Mouse (Mus musculus) MEL (cell line): ENCODE measurements at regions not wholly inside any gene's neighbourhood (a gene's known extent, or its start where the extent isn't known, plus 50 kb on each side); places are given as distances from the start of the nearest gene placed in this dataset.
A peak's percentile ranks its signal among the peaks of the same experiment; 100 is the strongest.

Experiments used
- DNase-seq: peaks from one replicate; pipeline ENCODE4 v3.0.0; 2011; ENCODE audit warnings: low read depth, low spot score
- H3K27ac ChIP-seq: 2 replicates; pipeline ENCODE4 v1.5.1; 2012; ENCODE audit warnings: low read depth, mild to moderate bottlenecking, control low read depth, low read length, moderate library complexity; ENCODE audit not compliant: control insufficient read depth
- H3K27me3 ChIP-seq, 2 experiments: fragments of 150-350 bp in 1 of 2; sonication (generic) in 1 of 2; 2 replicates each; pipeline ENCODE4 v1.6.1; 2012; ENCODE audit warnings: low read length in 2 of 2, mild to moderate bottlenecking in 2 of 2, improper control_type of control experiment in 1 of 2, moderate library complexity in 1 of 2; ENCODE audit not compliant: insufficient read depth in 2 of 2, control insufficient read depth in 1 of 2
- H3K36me3 ChIP-seq, 2 experiments: 2 replicates each; pipeline ENCODE4 v1.6.1; 2012 to 2014; ENCODE audit warnings: low read length in 2 of 2, improper control_type of control experiment in 1 of 2, inconsistent platforms in 1 of 2, mild to moderate bottlenecking in 1 of 2; ENCODE audit not compliant: insufficient read depth in 2 of 2, control insufficient read depth in 1 of 2
- H3K4me1 ChIP-seq, 2 experiments: fragments of 150-350 bp in 1 of 2; sonication (generic) in 1 of 2; 2 replicates each; pipeline ENCODE4 v1.6.1; 2012; ENCODE audit warnings: low read length in 2 of 2, improper control_type of control experiment in 1 of 2, mild to moderate bottlenecking in 1 of 2; ENCODE audit not compliant: insufficient read depth in 2 of 2, control insufficient read depth in 1 of 2
- H3K4me3 ChIP-seq, 2 experiments: fragments of 150-350 bp in 1 of 2; sonication (generic) in 1 of 2; 2 replicates each; pipeline ENCODE4 v1.5.1; 2012; ENCODE audit warnings: low read depth in 2 of 2, low read length in 2 of 2, mild to moderate bottlenecking in 2 of 2, moderate library complexity in 2 of 2, control low read depth in 1 of 2, improper control_type of control experiment in 1 of 2; ENCODE audit not compliant: control insufficient read depth in 1 of 2, insufficient read depth in 1 of 2
- H3K79me2 ChIP-seq: 2 replicates; pipeline ENCODE4 v1.6.1; 2012; ENCODE audit warnings: mild to moderate bottlenecking, low read length, moderate library complexity; ENCODE audit not compliant: control insufficient read depth, poor library complexity, insufficient read depth
- H3K9ac ChIP-seq: 2 replicates; pipeline ENCODE4 v1.6.1; 2012; ENCODE audit warnings: low read depth, mild to moderate bottlenecking, control low read depth, low read length, moderate library complexity; ENCODE audit not compliant: control insufficient read depth, poor library complexity, severe bottlenecking
- H3K9me3 ChIP-seq: fragments of 150-350 bp; sonication (generic); replicated peaks from 2 replicates; pipeline ENCODE4 v1.6.1; 2012; ENCODE audit warnings: mild to moderate bottlenecking, low read length, improper control_type of control experiment, moderate library complexity; ENCODE audit not compliant: insufficient read depth
- BHLHE40 ChIP-seq: IDR thresholded peaks from 2 replicates; pipeline ENCODE4 v1.6.1; 2012; ENCODE audit warnings: low read depth, mild to moderate bottlenecking, inconsistent platforms, low read length, improper control_type of control experiment, borderline replicate concordance
- CTCF ChIP-seq, 3 experiments: IDR thresholded peaks in 2 of 3; conservative IDR thresholded peaks in 1 of 3; 2 replicates each; pipeline ENCODE4 v1.5.1; 2011 to 2012; ENCODE audit warnings: low read length in 3 of 3, low read depth in 2 of 3, mild to moderate bottlenecking in 2 of 3, improper control_type of control experiment in 1 of 3, inconsistent platforms in 1 of 3, mixed read lengths in 1 of 3, moderate library complexity in 1 of 3; ENCODE audit not compliant: control insufficient read depth in 1 of 3, insufficient read depth in 1 of 3, poor library complexity in 1 of 3, severe bottlenecking in 1 of 3
- E2F4 ChIP-seq: IDR thresholded peaks from 2 replicates; pipeline ENCODE4 v1.6.1; 2011; ENCODE audit warnings: low read depth, low read length, improper control_type of control experiment, borderline replicate concordance
- ELF1 ChIP-seq: IDR thresholded peaks from 2 replicates; pipeline ENCODE4 v1.6.1; 2014; ENCODE audit warnings: low read depth, mild to moderate bottlenecking, inconsistent platforms, low read length, improper control_type of control experiment, moderate library complexity
- EP300 ChIP-seq, 2 experiments: IDR thresholded peaks; 2 replicates each; pipeline ENCODE4 v1.6.1; 2011; ENCODE audit warnings: improper control_type of control experiment in 2 of 2, low read length in 2 of 2, low read depth in 1 of 2, mild to moderate bottlenecking in 1 of 2
- ETS1 ChIP-seq: IDR thresholded peaks from 2 replicates; pipeline ENCODE4 v1.6.1; 2012; ENCODE audit warnings: low read depth, mild to moderate bottlenecking, inconsistent platforms, low read length, improper control_type of control experiment, moderate library complexity
- GATA1 ChIP-seq: IDR thresholded peaks from 2 replicates; pipeline ENCODE4 v1.6.1; 2011; ENCODE audit warnings: low read depth, low read length, improper control_type of control experiment
- JUND ChIP-seq: IDR thresholded peaks from 2 replicates; pipeline ENCODE4 v1.6.1; 2011; ENCODE audit warnings: low read depth, mild to moderate bottlenecking, improper control_type of control experiment, low read length
- MAFK ChIP-seq: IDR thresholded peaks from 2 replicates; pipeline ENCODE4 v1.6.1; 2011; ENCODE audit warnings: low read depth, mild to moderate bottlenecking, low read length, improper control_type of control experiment, borderline replicate concordance
- MEF2A ChIP-seq: IDR thresholded peaks from 2 replicates; pipeline ENCODE4 v1.6.1; 2014; ENCODE audit warnings: low read depth, mild to moderate bottlenecking, inconsistent platforms, low read length, improper control_type of control experiment; ENCODE audit not compliant: poor library complexity, insufficient replicate concordance, severe bottlenecking; ENCODE audit errors: extremely low read depth
- MYB ChIP-seq: IDR thresholded peaks from 2 replicates; pipeline ENCODE4 v1.6.1; 2011; ENCODE audit warnings: mild to moderate bottlenecking, low read depth, low read length, improper control_type of control experiment
- POLR2A ChIP-seq, 2 experiments: IDR thresholded peaks; 2 replicates each; pipeline ENCODE4 v1.6.1; 2011 to 2012; ENCODE audit warnings: low read length in 2 of 2, mild to moderate bottlenecking in 2 of 2, control low read depth in 1 of 2, improper control_type of control experiment in 1 of 2, low read depth in 1 of 2, moderate library complexity in 1 of 2; ENCODE audit not compliant: control insufficient read depth in 1 of 2, insufficient read depth in 1 of 2, poor library complexity in 1 of 2
- POLR2AphosphoS5 ChIP-seq: IDR thresholded peaks from 2 replicates; pipeline ENCODE4 v1.6.1; 2012; ENCODE audit warnings: low read depth, borderline replicate concordance, mild to moderate bottlenecking, inconsistent platforms, low read length, moderate library complexity, mixed read lengths
- RAD21 ChIP-seq: IDR thresholded peaks from 2 replicates; pipeline ENCODE4 v1.6.1; 2011; ENCODE audit warnings: mild to moderate bottlenecking, low read depth, low read length, improper control_type of control experiment
- RCOR1 ChIP-seq: IDR thresholded peaks from 2 replicates; pipeline ENCODE4 v1.6.1; 2012; ENCODE audit warnings: low read depth, mild to moderate bottlenecking, inconsistent platforms, low read length, improper control_type of control experiment
- SMC3 ChIP-seq: IDR thresholded peaks from 2 replicates; pipeline ENCODE4 v1.6.1; 2011; ENCODE audit warnings: low read depth, low read length, improper control_type of control experiment
- TBP ChIP-seq: IDR thresholded peaks from 2 replicates; pipeline ENCODE4 v1.8.0; 2011; ENCODE audit warnings: low read depth, low read length, improper control_type of control experiment
- TCF12 ChIP-seq: IDR thresholded peaks from 2 replicates; pipeline ENCODE4 v1.6.1; 2014; ENCODE audit warnings: low read depth, mild to moderate bottlenecking, inconsistent platforms, low read length, improper control_type of control experiment, moderate library complexity
- USF2 ChIP-seq, 2 experiments: IDR thresholded peaks; 2 replicates each; pipeline ENCODE4 v1.6.1; 2011 to 2012; ENCODE audit warnings: improper control_type of control experiment in 2 of 2, low read length in 2 of 2, borderline replicate concordance in 1 of 2, inconsistent platforms in 1 of 2, low read depth in 1 of 2, mild to moderate bottlenecking in 1 of 2; ENCODE audit not compliant: insufficient read depth in 1 of 2
- ZKSCAN1 ChIP-seq: IDR thresholded peaks from 2 replicates; pipeline ENCODE4 v1.6.1; 2012; ENCODE audit warnings: low read depth, mild to moderate bottlenecking, inconsistent platforms, low read length, improper control_type of control experiment, moderate library complexity
- ZMIZ1 ChIP-seq: IDR thresholded peaks from 2 replicates; pipeline ENCODE4 v1.6.1; 2012; ENCODE audit warnings: low read depth, mild to moderate bottlenecking, inconsistent platforms, low read length, improper control_type of control experiment, moderate library complexity
- ZNF384 ChIP-seq: IDR thresholded peaks from 2 replicates; pipeline ENCODE4 v1.6.1; 2012; ENCODE audit warnings: low read depth, mild to moderate bottlenecking, inconsistent platforms, low read length, improper control_type of control experiment

- Histone ChIP-seq H3K4me3 (peak overlapping the region in 1 of 2 experiments; percentile 31; a peak in 2 of 4 replicates), H3K9ac (peak overlapping the region; percentile 45), H3K27ac (peak overlapping the region; percentile 10; the same call in 1 of the 2 replicates), H3K36me3 (peaks cover 0 to 20% of the 10 kb centered on the region in 2 experiments; a peak in 2 of 4 replicates), H3K9me3 (no peaks in the 10 kb centered on the region), H3K4me1 (peaks cover 14% of the 10 kb centered on the region in 2 experiments), H3K79me2 (no peaks in the 10 kb centered on the region), H3K27me3 (no peaks in the 10 kb centered on the region)
- TF ChIP-seq POLR2A (IDR thresholded peaks at IDR 0.05; ENCODE audit: control insufficient read depth in 1 of 2, insufficient read depth in 1 of 2, low read depth in 1 of 2, low read length in 2 of 2, poor library complexity in 1 of 2) = no peak
- TF ChIP-seq ZMIZ1 = no peak
- TF ChIP-seq ZNF384 = no peak
- no peak for TF ChIP-seq JUND
- TF ChIP-seq BHLHE40 = peak; percentile 24; the same call in 1 of the 2 replicates
- TF ChIP-seq ETS1 = peak; percentile 53; the same call in 1 of the 2 replicates
- no peak for TF ChIP-seq RAD21
- no peak for TF ChIP-seq E2F4
- TF ChIP-seq MAFK = no peak
- no peak for TF ChIP-seq SMC3
- no peak for TF ChIP-seq MYB
- peak; percentile 41; the same call in 1 of the 2 replicates for TF ChIP-seq ELF1
- no peak for TF ChIP-seq POLR2AphosphoS5
- no peak for TF ChIP-seq ZKSCAN1
- no peak for TF ChIP-seq TBP
- 0 out of 2 replicates have a peak, but pooled peaks have one; percentile 4 for TF ChIP-seq TCF12
- TF ChIP-seq GATA1 = 0 out of 2 replicates have a peak, but pooled peaks have one; percentile 24
- no peak for TF ChIP-seq RCOR1
- peak; percentile 90 for TF ChIP-seq MEF2A
- no peak for TF ChIP-seq CTCF (IDR thresholded peaks at IDR 0.05 in 2 of 3, conservative IDR thresholded peaks at IDR 0.05 in 1 of 3; ENCODE audit: control insufficient read depth in 1 of 3, insufficient read depth in 1 of 3, low read depth in 2 of 3, low read length in 3 of 3, poor library complexity in 1 of 3, severe bottlenecking in 1 of 3)
- no peak for TF ChIP-seq USF2 (IDR thresholded peaks at IDR 0.05; ENCODE audit: borderline replicate concordance in 1 of 2, insufficient read depth in 1 of 2, low read depth in 1 of 2, low read length in 2 of 2)
- TF ChIP-seq EP300 (IDR thresholded peaks at IDR 0.05; ENCODE audit: low read depth in 1 of 2, low read length in 2 of 2) = 0 out of 4 replicates have a peak, but pooled peaks have one; percentile 14 to 28
- DNase-seq = peak; percentile 64
Observed at GRCm38 (mm10) chr2:103881026-103881763, 76.6 kb upstream of the Lmo2 start.
